Mouse (Mus musculus): ENCODE measurements around the gene Gm42688. TPM values are rescaled to one million over a fixed set of nuclear protein-coding genes. Genes with fewer than 3 reads are reported as not detected.

The Gm42688 gene
- total and polyA plus RNA-seq, 3 experiments = 1.2 to 1.6 (median 1.3) TPM

- H3K9ac ChIP-seq (ENCODE audit: insufficient read depth, low read depth) = peak overlapping the region; percentile 51
- H3K4me3 ChIP-seq (replicated peaks in 1 of 3; ENCODE audit: low read depth in 2 of 3, low read length in 2 of 3, poor library complexity in 1 of 3) = peak overlapping the region; percentile 58 to 72 (median 62)
- no peaks in the 10 kb centered on the region for H3K79me2 ChIP-seq (replicated peaks; ENCODE audit: control insufficient read depth, extremely low read depth, insufficient read depth, poor library complexity, severe bottlenecking)
- dilution Hi-C loops (cut with MboI; ENCODE audit: extremely low pct_ligation_motif_present, extremely low pct_unique_long_range_greater_than_20kb, low sequenced_read_pairs) (no loop called here), in situ Hi-C loops (cut with MboI; ENCODE audit: low pct_ligation_motif_present, low pct_unique_long_range_greater_than_20kb, low sequenced_read_pairs) (loop anchor here (5.0 kb wide), 2 partner anchors 38 to 163 kb away; partner anchors contain the start of gene Mogs)
- H3K9me3 ChIP-seq (replicated peaks; ENCODE audit: low read length) = no peaks in the 10 kb centered on the region
- H3K4me2 ChIP-seq (ENCODE audit: insufficient read depth, low read depth, poor library complexity, severe bottlenecking) = peak overlapping the region; percentile 80
- DNase-seq (ENCODE audit: extremely low read depth) = no peak
- peaks cover 12 to 18% of the 10 kb centered on the region in 2 experiments for H3K36me3 ChIP-seq (replicated peaks in 1 of 2; ENCODE audit: control insufficient read depth in 1 of 2, insufficient read depth in 1 of 2, low read length in 1 of 2)
- H3K27ac ChIP-seq (ENCODE audit: insufficient read depth, low read depth) = no peak overlapping the region
- H3K4me1 ChIP-seq (ENCODE audit: control insufficient read depth in 1 of 2, insufficient read depth in 2 of 2) = peaks cover 15 to 30% of the 10 kb centered on the region in 2 experiments
- TF ChIP-seq POLR2A (IDR thresholded peaks at IDR 0.05; ENCODE audit: low read depth, low read length) (no peak), E2F4 (IDR thresholded peaks at IDR 0.05; ENCODE audit: insufficient replicate concordance, low read depth, low read length) (no peak), SMC3 (IDR thresholded peaks at IDR 0.05; ENCODE audit: low read depth, low read length) (no peak), MAX (IDR thresholded peaks at IDR 0.05; ENCODE audit: low read length) (no peak)
- H3K27me3 ChIP-seq (replicated peaks) = no peaks in the 10 kb centered on the region
Measured at GRCm38 (mm10) chr6:83155552-83156238, 54.3 kb downstream of the Gm42688 start.

GRCm38 (mm10) chr6:83156259-83156684, 54.9 kb downstream of the Gm42688 start, which contains the start of the genes Wdr54 and 1700003E16Rik:
Wdr54 (minus strand) TSS chr6:83156397.
1700003E16Rik (plus strand) TSS chr6:83156404.
- H3K27ac ChIP-seq (ENCODE audit: insufficient read depth, low read depth) = no peak within 1 kb of the TSS
- dilution Hi-C loops (cut with MboI; ENCODE audit: extremely low pct_ligation_motif_present, extremely low pct_unique_long_range_greater_than_20kb, low sequenced_read_pairs) = no loop called here
- no peaks in the 10 kb centered on the region for H3K79me2 ChIP-seq (replicated peaks; ENCODE audit: control insufficient read depth, extremely low read depth, insufficient read depth, poor library complexity, severe bottlenecking)
- TF ChIP-seq MYC (IDR thresholded peaks at IDR 0.05; ENCODE audit: low read depth, low read length) (no peak), MXI1 (IDR thresholded peaks at IDR 0.05; ENCODE audit: low read depth, low read length) (peak; percentile 86), POLR2A (IDR thresholded peaks at IDR 0.05; ENCODE audit: low read depth, low read length) (peak; percentile 61), EP300 (IDR thresholded peaks at IDR 0.05; ENCODE audit: low read length) (no peak), SIN3A (IDR thresholded peaks at IDR 0.05; ENCODE audit: low read length) (peak; percentile 60), MAZ (IDR thresholded peaks at IDR 0.05; ENCODE audit: low read depth, low read length) (no peak), ZKSCAN1 (IDR thresholded peaks at IDR 0.05; ENCODE audit: borderline replicate concordance, low read depth, low read length) (no peak), IRF4 (IDR thresholded peaks at IDR 0.05; ENCODE audit: low read depth, low read length) (no peak), CTCF (conservative IDR thresholded peaks at IDR 0.05 in 1 of 2, IDR thresholded peaks at IDR 0.05 in 1 of 2; ENCODE audit: low read depth in 2 of 2, low read length in 2 of 2) (no peak), JUN (IDR thresholded peaks at IDR 0.05; ENCODE audit: insufficient read depth, low read depth, low read length) (no peak), NELFE (IDR thresholded peaks at IDR 0.05; ENCODE audit: low read depth, low read length) (no peak), ELF1 (IDR thresholded peaks at IDR 0.05; ENCODE audit: low read depth, low read length) (no peak), MEF2A (IDR thresholded peaks at IDR 0.05; ENCODE audit: borderline replicate concordance, low read depth, low read length) (no peak), CHD1 (IDR thresholded peaks at IDR 0.05; ENCODE audit: low read depth, low read length) (no peak), HCFC1 (IDR thresholded peaks at IDR 0.05; ENCODE audit: low read depth, low read length) (no peak), JUND (conservative IDR thresholded peaks at IDR 0.05; ENCODE audit: low read depth, low read length) (no peak), NRF1 (IDR thresholded peaks at IDR 0.05; ENCODE audit: low read depth, low read length) (peak; percentile 58), SMC3 (IDR thresholded peaks at IDR 0.05; ENCODE audit: low read depth, low read length) (no peak), MAFK (IDR thresholded peaks at IDR 0.05; ENCODE audit: insufficient replicate concordance, low read length) (no peak), USF2 (conservative IDR thresholded peaks at IDR 0.05; ENCODE audit: low read depth, low read length) (no peak), RCOR1 (conservative IDR thresholded peaks at IDR 0.05; ENCODE audit: low read depth, low read length) (no peak), CHD2 (IDR thresholded peaks at IDR 0.05; ENCODE audit: low read length) (no peak), PAX5 (IDR thresholded peaks at IDR 0.05; ENCODE audit: low read length) (no peak)
- H3K4me1 ChIP-seq (ENCODE audit: control insufficient read depth in 1 of 2, insufficient read depth in 2 of 2) = peaks cover 13 to 28% of the 10 kb centered on the region in 2 experiments
- H3K4me2 ChIP-seq (ENCODE audit: insufficient read depth, low read depth, poor library complexity, severe bottlenecking) = peak within 1 kb of the TSS; percentile 80
- in situ Hi-C loops (cut with MboI; ENCODE audit: low pct_ligation_motif_present, low pct_unique_long_range_greater_than_20kb, low sequenced_read_pairs) = loop anchor here (5.0 kb wide), 2 partner anchors 39 to 164 kb away; partner anchors contain the start of gene Mogs
- peaks cover 3% of the 10 kb centered on the region for H3K27me3 ChIP-seq (replicated peaks)
- H3K9me3 ChIP-seq (replicated peaks; ENCODE audit: low read length) = no peaks in the 10 kb centered on the region
- peak within 1 kb of the TSS; percentile 58 to 72 (median 62) for H3K4me3 ChIP-seq (replicated peaks in 1 of 3; ENCODE audit: low read depth in 2 of 3, low read length in 2 of 3, poor library complexity in 1 of 3)
- H3K36me3 ChIP-seq (replicated peaks in 1 of 2; ENCODE audit: control insufficient read depth in 1 of 2, insufficient read depth in 1 of 2, low read length in 1 of 2) = peaks cover 12 to 18% of the 10 kb centered on the region in 2 experiments
- peak; percentile 60 for DNase-seq (ENCODE audit: extremely low read depth)
- peak within 1 kb of the TSS; percentile 51 for H3K9ac ChIP-seq (ENCODE audit: insufficient read depth, low read depth)
